Mouse (Mus musculus) MEL (cell line): ENCODE data around the gene Gabarapl1. TPM values are rescaled to one million over a fixed set of nuclear protein-coding genes. Genes with fewer than 3 reads are reported as not detected.

Experiments used
- DNase-seq: peaks from one replicate; pipeline ENCODE4 v3.0.0; 2011; ENCODE audit warnings: low read depth, low spot score
- H3K27ac ChIP-seq: 2 replicates; pipeline ENCODE4 v1.5.1; 2012; ENCODE audit warnings: low read depth, mild to moderate bottlenecking, control low read depth, low read length, moderate library complexity; ENCODE audit not compliant: control insufficient read depth
- H3K27me3 ChIP-seq, 2 experiments: fragments of 150-350 bp in 1 of 2; sonication (generic) in 1 of 2; 2 replicates each; pipeline ENCODE4 v1.6.1; 2012; ENCODE audit warnings: low read length in 2 of 2, mild to moderate bottlenecking in 2 of 2, improper control_type of control experiment in 1 of 2, moderate library complexity in 1 of 2; ENCODE audit not compliant: insufficient read depth in 2 of 2, control insufficient read depth in 1 of 2
- H3K36me3 ChIP-seq, 2 experiments: 2 replicates each; pipeline ENCODE4 v1.6.1; 2012 to 2014; ENCODE audit warnings: low read length in 2 of 2, improper control_type of control experiment in 1 of 2, inconsistent platforms in 1 of 2, mild to moderate bottlenecking in 1 of 2; ENCODE audit not compliant: insufficient read depth in 2 of 2, control insufficient read depth in 1 of 2
- H3K4me1 ChIP-seq, 2 experiments: fragments of 150-350 bp in 1 of 2; sonication (generic) in 1 of 2; 2 replicates each; pipeline ENCODE4 v1.6.1; 2012; ENCODE audit warnings: low read length in 2 of 2, improper control_type of control experiment in 1 of 2, mild to moderate bottlenecking in 1 of 2; ENCODE audit not compliant: insufficient read depth in 2 of 2, control insufficient read depth in 1 of 2
- H3K4me3 ChIP-seq, 2 experiments: fragments of 150-350 bp in 1 of 2; sonication (generic) in 1 of 2; 2 replicates each; pipeline ENCODE4 v1.5.1; 2012; ENCODE audit warnings: low read depth in 2 of 2, low read length in 2 of 2, mild to moderate bottlenecking in 2 of 2, moderate library complexity in 2 of 2, control low read depth in 1 of 2, improper control_type of control experiment in 1 of 2; ENCODE audit not compliant: control insufficient read depth in 1 of 2, insufficient read depth in 1 of 2
- H3K79me2 ChIP-seq: 2 replicates; pipeline ENCODE4 v1.6.1; 2012; ENCODE audit warnings: mild to moderate bottlenecking, low read length, moderate library complexity; ENCODE audit not compliant: control insufficient read depth, poor library complexity, insufficient read depth
- H3K9ac ChIP-seq: 2 replicates; pipeline ENCODE4 v1.6.1; 2012; ENCODE audit warnings: low read depth, mild to moderate bottlenecking, control low read depth, low read length, moderate library complexity; ENCODE audit not compliant: control insufficient read depth, poor library complexity, severe bottlenecking
- H3K9me3 ChIP-seq: fragments of 150-350 bp; sonication (generic); replicated peaks from 2 replicates; pipeline ENCODE4 v1.6.1; 2012; ENCODE audit warnings: mild to moderate bottlenecking, low read length, improper control_type of control experiment, moderate library complexity; ENCODE audit not compliant: insufficient read depth
- BHLHE40 ChIP-seq: IDR thresholded peaks from 2 replicates; pipeline ENCODE4 v1.6.1; 2012; ENCODE audit warnings: low read depth, mild to moderate bottlenecking, inconsistent platforms, low read length, improper control_type of control experiment, borderline replicate concordance
- CHD1 ChIP-seq: IDR thresholded peaks from 2 replicates; pipeline ENCODE4 v1.6.1; 2012; ENCODE audit warnings: low read depth, mild to moderate bottlenecking, inconsistent platforms, low read length, improper control_type of control experiment
- CHD2 ChIP-seq: IDR thresholded peaks from 2 replicates; pipeline ENCODE4 v1.6.1; 2011; ENCODE audit warnings: low read length, improper control_type of control experiment
- E2F4 ChIP-seq: IDR thresholded peaks from 2 replicates; pipeline ENCODE4 v1.6.1; 2011; ENCODE audit warnings: low read depth, low read length, improper control_type of control experiment, borderline replicate concordance
- ELF1 ChIP-seq: IDR thresholded peaks from 2 replicates; pipeline ENCODE4 v1.6.1; 2014; ENCODE audit warnings: low read depth, mild to moderate bottlenecking, inconsistent platforms, low read length, improper control_type of control experiment, moderate library complexity
- EP300 ChIP-seq, 2 experiments: IDR thresholded peaks; 2 replicates each; pipeline ENCODE4 v1.6.1; 2011; ENCODE audit warnings: improper control_type of control experiment in 2 of 2, low read length in 2 of 2, low read depth in 1 of 2, mild to moderate bottlenecking in 1 of 2
- ETS1 ChIP-seq: IDR thresholded peaks from 2 replicates; pipeline ENCODE4 v1.6.1; 2012; ENCODE audit warnings: low read depth, mild to moderate bottlenecking, inconsistent platforms, low read length, improper control_type of control experiment, moderate library complexity
- GABPA ChIP-seq: IDR thresholded peaks from 2 replicates; pipeline ENCODE4 v1.6.1; 2012; ENCODE audit warnings: low read depth, mild to moderate bottlenecking, inconsistent platforms, low read length, improper control_type of control experiment, moderate library complexity
- GATA1 ChIP-seq: IDR thresholded peaks from 2 replicates; pipeline ENCODE4 v1.6.1; 2011; ENCODE audit warnings: low read depth, low read length, improper control_type of control experiment
- HCFC1 ChIP-seq: IDR thresholded peaks from 2 replicates; pipeline ENCODE4 v1.6.1; 2012; ENCODE audit warnings: low read depth, mild to moderate bottlenecking, inconsistent platforms, low read length, improper control_type of control experiment, moderate library complexity
- JUND ChIP-seq: IDR thresholded peaks from 2 replicates; pipeline ENCODE4 v1.6.1; 2011; ENCODE audit warnings: low read depth, mild to moderate bottlenecking, improper control_type of control experiment, low read length
- KAT2A ChIP-seq: conservative IDR thresholded peaks from 2 replicates; pipeline ENCODE4 v1.6.1; 2012; ENCODE audit warnings: low read depth, low read length, improper control_type of control experiment, inconsistent platforms
- MAX ChIP-seq: IDR thresholded peaks from 2 replicates; pipeline ENCODE4 v1.6.1; 2011; ENCODE audit warnings: low read length, improper control_type of control experiment
- MYC ChIP-seq: IDR thresholded peaks from 2 replicates; pipeline ENCODE4 v1.6.1; 2011; ENCODE audit warnings: low read depth, mild to moderate bottlenecking, low read length, improper control_type of control experiment, moderate library complexity
- POLR2AphosphoS2 ChIP-seq: IDR thresholded peaks from 2 replicates; pipeline ENCODE4 v1.6.1; 2011; ENCODE audit warnings: low read length, improper control_type of control experiment
- POLR2AphosphoS5 ChIP-seq: IDR thresholded peaks from 2 replicates; pipeline ENCODE4 v1.6.1; 2012; ENCODE audit warnings: low read depth, borderline replicate concordance, mild to moderate bottlenecking, inconsistent platforms, low read length, moderate library complexity, mixed read lengths
- RCOR1 ChIP-seq: IDR thresholded peaks from 2 replicates; pipeline ENCODE4 v1.6.1; 2012; ENCODE audit warnings: low read depth, mild to moderate bottlenecking, inconsistent platforms, low read length, improper control_type of control experiment
- TBP ChIP-seq: IDR thresholded peaks from 2 replicates; pipeline ENCODE4 v1.8.0; 2011; ENCODE audit warnings: low read depth, low read length, improper control_type of control experiment
- USF1 ChIP-seq: IDR thresholded peaks from 2 replicates; pipeline ENCODE4 v1.6.1; 2014; ENCODE audit warnings: low read depth, mild to moderate bottlenecking, inconsistent platforms, low read length, improper control_type of control experiment, moderate library complexity
- USF2 ChIP-seq, 2 experiments: IDR thresholded peaks; 2 replicates each; pipeline ENCODE4 v1.6.1; 2011 to 2012; ENCODE audit warnings: improper control_type of control experiment in 2 of 2, low read length in 2 of 2, borderline replicate concordance in 1 of 2, inconsistent platforms in 1 of 2, low read depth in 1 of 2, mild to moderate bottlenecking in 1 of 2; ENCODE audit not compliant: insufficient read depth in 1 of 2
- ZC3H11A ChIP-seq: IDR thresholded peaks from 2 replicates; pipeline ENCODE4 v1.6.1; 2012; ENCODE audit warnings: low read depth, mild to moderate bottlenecking, inconsistent platforms, low read length, improper control_type of control experiment
- ZMIZ1 ChIP-seq: IDR thresholded peaks from 2 replicates; pipeline ENCODE4 v1.6.1; 2012; ENCODE audit warnings: low read depth, mild to moderate bottlenecking, inconsistent platforms, low read length, improper control_type of control experiment, moderate library complexity
- polyA plus RNA-seq, 2 experiments: library from polyadenylated mRNA; stranded (reverse) in 1 of 2; unstranded in 1 of 2; fragments of >175 nt in 1 of 2; fragments of >200 nt in 1 of 2; gene quantifications; 2 replicates each; pipeline versions ENCODE4 v1.2.1 to v1.2.4; 2012; ENCODE audit warnings: low replicate concordance in 2 of 2, low read depth in 1 of 2; ENCODE audit not compliant: insufficient read length in 2 of 2, insufficient read depth in 1 of 2, missing spikeins in 1 of 2
- total RNA-seq: library from RNA; depleted of rRNA; stranded (reverse); fragments of 300-350 nt; gene quantifications from 2 replicates; pipeline ENCODE4 v1.2.3, GENCODE M21; 2012

The Gabarapl1 gene
- total and polyA plus RNA-seq, 3 experiments, result 61.3 to 99.5 TPM; not detected in 1

- no peak for DNase-seq
- peaks cover 7 to 13% of the 10 kb centered on the region in 2 experiments for H3K36me3 ChIP-seq
Observed at GRCm38 (mm10) chr6:129534627-129535190, 1.7 kb downstream of the Gabarapl1 start.

GRCm38 (mm10) chr6:129535723-129536122, 2.8 kb downstream of the Gabarapl1 start:
- Histone ChIP-seq H3K9ac (no peak overlapping the region), H3K36me3 (peaks cover 10 to 13% of the 10 kb centered on the region in 2 experiments), H3K4me3 (no peak overlapping the region), H3K27me3 (no peaks in the 10 kb centered on the region), H3K4me1 (peaks cover 11 to 17% of the 10 kb centered on the region in 2 experiments), H3K9me3 (no peaks in the 10 kb centered on the region), H3K79me2 (peaks cover 27% of the 10 kb centered on the region), H3K27ac (no peak overlapping the region)
- peak; percentile 36 for DNase-seq
- TF ChIP-seq TBP (no peak), E2F4 (no peak), KAT2A (no peak), POLR2AphosphoS2 (no peak), USF2 (IDR thresholded peaks at IDR 0.05; ENCODE audit: borderline replicate concordance in 1 of 2, insufficient read depth in 1 of 2, low read depth in 1 of 2, low read length in 2 of 2) (no peak), USF1 (no peak), BHLHE40 (no peak), MYC (no peak), ELF1 (no peak), HCFC1 (no peak), JUND (no peak), ETS1 (no peak), CHD1 (no peak), CHD2 (no peak), POLR2AphosphoS5 (no peak), GABPA (no peak), ZMIZ1 (no peak), ZC3H11A (no peak), MAX (no peak), RCOR1 (no peak)

More at GRCm38 (mm10) chr6:129534627-129535190, 1.7 kb downstream of the Gabarapl1 start:
- Histone ChIP-seq H3K4me1 (peaks cover 11 to 17% of the 10 kb centered on the region in 2 experiments), H3K27ac (no peak overlapping the region), H3K79me2 (peaks cover 27% of the 10 kb centered on the region), H3K4me3 (peak overlapping the region; percentile 16 to 95; a peak in 3 of 4 replicates), H3K27me3 (0 out of 4 replicates have a peak, but pooled peaks cover 0 to 4% of the 10 kb centered on the region in 2 experiments), H3K9me3 (no peaks in the 10 kb centered on the region), H3K9ac (peak overlapping the region; percentile 11; the same call in 1 of the 2 replicates)
- TF ChIP-seq HCFC1, result no peak
- TF ChIP-seq GATA1, result no peak
- no peak for TF ChIP-seq EP300 (IDR thresholded peaks at IDR 0.05; ENCODE audit: low read depth in 1 of 2, low read length in 2 of 2)
- TF ChIP-seq JUND, result no peak
- no peak for TF ChIP-seq USF1
